Mouse (Mus musculus): ENCODE results near the gene Slc12a9.

- no peak for TF ChIP-seq CTCF (IDR thresholded peaks at IDR 0.05; ENCODE audit: extremely low read depth, insufficient read length, insufficient replicate concordance, low read depth, low read length)
- no peak for TF ChIP-seq POLR2A (IDR thresholded peaks at IDR 0.05; ENCODE audit: low read depth, low read length)
These were observed 920 bp upstream of the Slc12a9 start for GRCm38 (mm10) chr5:137334317-137334716.
